Mouse (Mus musculus) forebrain, postnatal 0 days (tissue): Measurements from ENCODE around the gene Camk2d. TPM values are rescaled to one million over a fixed set of nuclear protein-coding genes. Genes with fewer than 3 reads are reported as not detected.

Source experiments
- ATAC-seq: fragments of 200-750 bp; cut with Nextera tagmentation; 2 replicates; pipeline ENCODE4 v1.8.0; 2017; ENCODE audit warnings: mild to moderate bottlenecking, moderate library complexity
- DNase-seq: peaks from one replicate; pipeline ENCODE4 v3.0.0-alpha.2; 2015
- H3K27ac ChIP-seq: fragments of 300-500 bp; sonication (generic); 2 replicates; pipeline ENCODE4 v1.5.1; 2014; ENCODE audit warnings: low read depth, mild to moderate bottlenecking, antibody characterized with exemption, low read length, moderate library complexity, mixed read lengths
- H3K27me3 ChIP-seq: fragments of 300-500 bp; sonication (generic); 2 replicates; pipeline ENCODE4 v1.6.1; 2014; ENCODE audit warnings: mild to moderate bottlenecking, low read length, mixed read lengths; ENCODE audit not compliant: insufficient read depth
- H3K36me3 ChIP-seq: fragments of 300-500 bp; sonication (generic); 2 replicates; pipeline ENCODE4 v1.6.1; 2014; ENCODE audit warnings: mild to moderate bottlenecking, moderate library complexity; ENCODE audit not compliant: insufficient read depth
- H3K4me1 ChIP-seq: fragments of 300-500 bp; sonication (generic); 2 replicates; pipeline ENCODE4 v1.6.1; 2014; ENCODE audit warnings: antibody characterized with exemption; ENCODE audit not compliant: insufficient read depth
- H3K4me2 ChIP-seq: fragments of 300-500 bp; sonication (generic); 2 replicates; pipeline ENCODE4 v1.6.1; 2014; ENCODE audit warnings: low read depth, mild to moderate bottlenecking, moderate library complexity
- H3K4me3 ChIP-seq: fragments of 300-500 bp; sonication (generic); 2 replicates; pipeline ENCODE4 v1.5.1; 2014; ENCODE audit warnings: low read depth, low read length, mixed read lengths
- H3K9ac ChIP-seq: fragments of 300-500 bp; sonication (generic); 2 replicates; pipeline ENCODE4 v1.6.1; 2014; ENCODE audit warnings: mild to moderate bottlenecking
- H3K9me3 ChIP-seq: fragments of 300-500 bp; sonication (generic); 2 replicates; pipeline ENCODE4 v1.6.1; 2016; ENCODE audit warnings: low read length
- CTCF ChIP-seq: sonication (generic); IDR thresholded peaks from 2 replicates; pipeline ENCODE4 v1.5.1; 2016; ENCODE audit warnings: antibody characterized with exemption, control low read depth, low read depth
- WGBS: fragments of 180-500 bp; shearing (Covaris S2); extraction: QIAGEN DNeasy Blood & Tissue Kit; methylation state at CpG from one replicate; pipeline ENCODE4 v1.1.7; 2014; 5-methylcytosine and 5-hydroxymethylcytosine counted together
- polyA plus RNA-seq: library from polyadenylated mRNA; unstranded; fragments of >200 nt; fragmentation: Nextera tagmentation; extraction: Ambion mirVana; gene quantifications from 2 replicates; pipeline ENCODE4 v1.2.1, GENCODE M21; 2015
- total RNA-seq: library from RNA; depleted of rRNA; stranded (reverse); fragments of >200 nt; gene quantifications from 2 replicates; pipeline ENCODE4 v1.2.3, GENCODE M21; 2014; rRNA removed

The Camk2d gene
- total RNA-seq (62.3 and 97.7 TPM in 2 replicates), polyA plus RNA-seq (30.9 and 52.8 TPM in 2 replicates)

- peak within 1 kb of the TSS; percentile 85 for H3K4me3 ChIP-seq
- ATAC-seq = peak; percentile 93
- H3K9ac ChIP-seq = peak within 1 kb of the TSS; percentile 82
- no peaks in the 10 kb centered on the region for H3K4me1 ChIP-seq
- DNase-seq = peak; percentile 96
- peak within 1 kb of the TSS; percentile 98 for H3K4me2 ChIP-seq
- no peaks in the 10 kb centered on the region for H3K9me3 ChIP-seq
- TF ChIP-seq CTCF = no peak
- H3K27me3 ChIP-seq = no peaks in the 10 kb centered on the region
- peak within 1 kb of the TSS; percentile 88 for H3K27ac ChIP-seq
- no peaks in the 10 kb centered on the region for H3K36me3 ChIP-seq
- WGBS = 1% methylated on average over 16 of the region's 16 CpGs
Observed at GRCm38 (mm10) chr3:126596086-126596485, at the start of gene Camk2d. Camk2d (plus strand) TSS chr3:126596302.

GRCm38 (mm10) chr3:126547941-126548340 lies 48.2 kb upstream of the Camk2d start:
- no peak overlapping the region for H3K4me2 ChIP-seq
- ATAC-seq (no peak), DNase-seq (no peak)
- no peak overlapping the region for H3K27ac ChIP-seq
- H3K4me1 ChIP-seq = no peaks in the 10 kb centered on the region
- no peak overlapping the region for H3K9ac ChIP-seq
- no peak overlapping the region for H3K4me3 ChIP-seq
- H3K9me3 ChIP-seq = no peaks in the 10 kb centered on the region
- TF ChIP-seq CTCF = no peak
- no peaks in the 10 kb centered on the region for H3K36me3 ChIP-seq
- H3K27me3 ChIP-seq = no peaks in the 10 kb centered on the region

- no peak overlapping the region for H3K9ac ChIP-seq
- DNase-seq (no peak), ATAC-seq (no peak)
- no peak overlapping the region for H3K4me2 ChIP-seq
- TF ChIP-seq CTCF = no peak
- no peak overlapping the region for H3K27ac ChIP-seq
- WGBS = 67% methylated on average over 2 of the region's 2 CpGs
- H3K27me3 ChIP-seq = no peaks in the 10 kb centered on the region
- no peaks in the 10 kb centered on the region for H3K4me1 ChIP-seq
- no peaks in the 10 kb centered on the region for H3K9me3 ChIP-seq
- no peaks in the 10 kb centered on the region for H3K36me3 ChIP-seq
- no peak overlapping the region for H3K4me3 ChIP-seq
Observed at GRCm38 (mm10) chr3:126563646-126564045, 32.5 kb upstream of the Camk2d start.

GRCm38 (mm10) chr3:126570628-126571027 lies 25.5 kb upstream of the Camk2d start:
- DNase-seq (no peak), ATAC-seq (no peak)
- Histone ChIP-seq H3K27me3 (no peaks in the 10 kb centered on the region), H3K4me1 (no peaks in the 10 kb centered on the region), H3K4me3 (no peak overlapping the region), H3K36me3 (no peaks in the 10 kb centered on the region), H3K4me2 (no peak overlapping the region), H3K9ac (no peak overlapping the region), H3K9me3 (no peaks in the 10 kb centered on the region), H3K27ac (no peak overlapping the region)
- no peak for TF ChIP-seq CTCF
- 78% methylated on average over 1 of the region's 1 CpGs for WGBS

GRCm38 (mm10) chr3:126572915-126573314 lies 23.2 kb upstream of the Camk2d start:
- WGBS = 83% methylated on average over 5 of the region's 5 CpGs
- Histone ChIP-seq H3K9me3 (no peaks in the 10 kb centered on the region), H3K4me2 (no peak overlapping the region), H3K27ac (no peak overlapping the region), H3K36me3 (no peaks in the 10 kb centered on the region), H3K4me3 (no peak overlapping the region), H3K27me3 (no peaks in the 10 kb centered on the region), H3K4me1 (no peaks in the 10 kb centered on the region), H3K9ac (no peak overlapping the region)
- TF ChIP-seq CTCF = no peak
- DNase-seq (no peak), ATAC-seq (no peak)

GRCm38 (mm10) chr3:126575927-126576326 lies 20.2 kb upstream of the Camk2d start:
- Histone ChIP-seq H3K4me1 (no peaks in the 10 kb centered on the region), H3K9ac (no peak overlapping the region), H3K4me3 (no peak overlapping the region), H3K27me3 (no peaks in the 10 kb centered on the region), H3K27ac (no peak overlapping the region), H3K4me2 (no peak overlapping the region), H3K36me3 (no peaks in the 10 kb centered on the region), H3K9me3 (no peaks in the 10 kb centered on the region)
- DNase-seq = no peak
- no peak for ATAC-seq
- peak; percentile 26 for TF ChIP-seq CTCF
- WGBS = 53% methylated on average over 2 of the region's 2 CpGs

GRCm38 (mm10) chr3:126586134-126586533 lies 10.0 kb upstream of the Camk2d start:
- no peak overlapping the region for H3K4me3 ChIP-seq
- no peak for TF ChIP-seq CTCF
- no peak for DNase-seq
- WGBS = 84% methylated on average over 3 of the region's 3 CpGs
- H3K27ac ChIP-seq = no peak overlapping the region
- H3K36me3 ChIP-seq = no peaks in the 10 kb centered on the region
- H3K9ac ChIP-seq = no peak overlapping the region
- no peaks in the 10 kb centered on the region for H3K4me1 ChIP-seq
- no peak overlapping the region for H3K4me2 ChIP-seq
- ATAC-seq = no peak
- H3K9me3 ChIP-seq = peaks cover 3% of the 10 kb centered on the region; the same call in 1 of the 2 replicates
- no peaks in the 10 kb centered on the region for H3K27me3 ChIP-seq

GRCm38 (mm10) chr3:126587477-126587876 lies 8.6 kb upstream of the Camk2d start:
- Histone ChIP-seq H3K4me3 (no peak overlapping the region), H3K27ac (no peak overlapping the region), H3K27me3 (no peaks in the 10 kb centered on the region), H3K4me1 (no peaks in the 10 kb centered on the region), H3K9me3 (no peaks in the 10 kb centered on the region), H3K36me3 (no peaks in the 10 kb centered on the region), H3K9ac (no peak overlapping the region), H3K4me2 (no peak overlapping the region)
- DNase-seq = no peak
- no peak for TF ChIP-seq CTCF
- no peak for ATAC-seq
- WGBS = 93% methylated on average over 3 of the region's 3 CpGs
